Mouse (Mus musculus) gastrocnemius, postnatal 36 days (tissue): Measurements from ENCODE around the gene Aurka. TPM values are rescaled to one million over a fixed set of nuclear protein-coding genes. Genes with fewer than 3 reads are reported as not detected.

Experiments
- DNase-seq, 2 experiments: peaks; one replicate each; pipeline ENCODE4 v3.0.0; 2022
- intact Hi-C: fragments of 180-260 bp; cut with DNase I; formaldehyde crosslinking; loops from one replicate; pipeline ENCODE4 v1.15.1; 2025
- total RNA-seq, 2 experiments: library from RNA; stranded (reverse); gene quantifications; 2 replicates each; pipeline ENCODE4 v1.2.3; 2021

The Aurka gene
- total RNA-seq, 2 experiments from 2014 or later: 4.1 to 6.6 TPM

DNA sequence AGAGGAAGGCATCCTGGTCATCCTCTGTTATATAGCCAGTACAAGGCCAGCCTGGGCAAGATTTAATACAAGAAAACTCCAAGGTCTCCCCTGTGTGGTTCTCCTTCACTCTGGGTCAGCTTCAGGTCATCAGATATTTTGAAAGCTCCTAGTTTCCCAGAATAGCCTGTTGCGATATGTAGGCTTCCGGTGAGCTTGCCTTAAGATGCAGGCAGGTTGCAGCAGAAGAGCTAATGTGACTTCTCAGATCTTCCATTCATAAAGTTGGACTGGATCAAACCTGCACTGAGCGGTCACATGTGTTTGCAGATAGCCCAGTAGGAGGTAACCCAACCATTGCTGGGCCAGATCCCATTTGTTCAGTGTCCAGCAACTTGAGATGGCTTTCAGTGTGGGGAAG, 14.4 kb upstream of the Aurka start:
- intact Hi-C loops: loop anchor here (5.0 kb wide), 1 partner anchor 118 kb away; no protein-coding TSS in a partner anchor
- no peak for DNase-seq

DNA sequence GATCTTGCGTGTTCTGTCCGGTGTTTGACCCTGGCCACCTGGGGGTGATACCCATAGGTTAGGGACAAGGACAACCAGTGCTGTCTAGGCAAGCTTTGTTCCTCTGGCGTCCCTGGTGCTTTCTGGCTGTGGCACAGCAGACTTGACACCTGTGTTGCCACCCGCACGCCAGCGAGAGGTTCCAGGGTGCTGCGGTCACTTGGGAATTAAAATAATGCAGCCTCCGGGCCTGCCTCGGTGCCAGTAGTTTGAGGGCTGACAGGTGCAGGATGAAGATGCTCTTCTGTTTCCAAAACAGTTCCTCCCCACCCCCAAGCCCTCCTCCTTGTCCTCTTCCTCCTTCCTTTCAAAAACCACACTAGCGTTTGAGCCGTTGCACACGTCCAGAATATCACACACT, 11.6 kb upstream of the Aurka start:
- no peak for DNase-seq
- intact Hi-C loops: loop anchor here (5.0 kb wide), 1 partner anchor 120 kb away; no protein-coding TSS in a partner anchor

DNA sequence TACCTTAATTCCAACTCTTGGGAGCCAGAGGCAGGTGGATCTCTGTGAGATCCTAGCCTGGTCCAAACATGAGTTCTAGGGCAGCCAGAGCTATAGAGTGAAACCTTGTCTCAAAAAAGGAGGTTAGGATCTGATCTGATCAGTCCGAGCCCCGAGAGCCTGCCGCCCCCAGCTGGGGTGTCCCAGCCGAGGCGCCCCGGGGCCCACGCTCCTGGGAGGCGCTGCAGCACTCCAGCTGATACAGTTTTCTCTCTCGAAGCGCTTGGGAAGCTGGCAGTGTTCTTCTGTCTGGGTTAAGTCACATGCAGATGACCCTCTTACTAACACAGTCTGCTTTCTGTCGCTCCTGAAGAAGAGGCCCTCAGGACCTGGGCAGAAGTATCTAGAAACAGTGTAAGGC, 11.0 kb upstream of the Aurka start:
- intact Hi-C loops: loop anchor here (5.0 kb wide), 1 partner anchor 121 kb away; no protein-coding TSS in a partner anchor
- DNase-seq: no peak

DNA sequence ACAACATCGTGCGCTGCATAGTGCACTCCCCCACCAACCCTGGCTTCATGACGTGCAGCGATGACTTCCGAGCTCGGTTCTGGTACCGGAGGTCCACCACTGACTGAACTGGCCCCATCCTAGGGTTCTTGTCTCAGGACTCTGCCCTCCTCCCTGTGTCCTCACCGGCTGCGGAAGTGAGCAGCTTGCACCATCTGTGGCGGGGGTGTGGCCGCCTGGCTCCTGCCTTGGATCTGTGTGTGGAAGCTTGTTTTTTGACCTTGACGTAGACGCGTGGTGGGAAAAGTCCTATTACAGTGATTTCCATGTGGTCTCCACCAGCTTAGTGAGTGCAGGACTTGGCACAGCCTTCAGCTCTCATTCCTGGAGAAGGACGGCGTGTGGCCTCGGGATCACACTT, 10.2 kb upstream of the Aurka start:
- intact Hi-C loops: loop anchor here (5.0 kb wide), 1 partner anchor 122 kb away; no protein-coding TSS in a partner anchor
- no peak for DNase-seq

DNA sequence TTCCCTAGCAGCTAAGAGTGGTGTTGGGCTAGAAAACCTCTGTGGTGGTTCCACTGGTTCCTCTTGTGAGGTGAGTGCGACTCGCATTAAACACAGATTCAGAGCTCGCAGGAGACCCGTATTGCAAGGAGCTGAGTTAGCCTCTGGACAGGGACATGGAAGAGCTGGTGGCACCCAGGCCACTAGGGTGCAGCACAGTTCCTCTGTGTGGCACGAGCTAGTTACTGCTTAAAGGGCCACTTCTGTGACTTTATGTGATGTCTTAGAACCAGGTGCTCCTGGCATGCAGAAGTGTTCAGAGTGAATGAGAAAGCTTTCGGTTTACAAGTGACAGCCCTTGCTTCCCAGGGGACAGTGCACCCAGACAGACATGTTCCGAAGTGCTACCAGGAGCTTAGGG, 8.0 kb upstream of the Aurka start:
- intact Hi-C loops: loop anchor here (5.0 kb wide), 1 partner anchor 64 kb away; the partner anchor contains the start of gene Rtf2
- DNase-seq: no peak

DNA sequence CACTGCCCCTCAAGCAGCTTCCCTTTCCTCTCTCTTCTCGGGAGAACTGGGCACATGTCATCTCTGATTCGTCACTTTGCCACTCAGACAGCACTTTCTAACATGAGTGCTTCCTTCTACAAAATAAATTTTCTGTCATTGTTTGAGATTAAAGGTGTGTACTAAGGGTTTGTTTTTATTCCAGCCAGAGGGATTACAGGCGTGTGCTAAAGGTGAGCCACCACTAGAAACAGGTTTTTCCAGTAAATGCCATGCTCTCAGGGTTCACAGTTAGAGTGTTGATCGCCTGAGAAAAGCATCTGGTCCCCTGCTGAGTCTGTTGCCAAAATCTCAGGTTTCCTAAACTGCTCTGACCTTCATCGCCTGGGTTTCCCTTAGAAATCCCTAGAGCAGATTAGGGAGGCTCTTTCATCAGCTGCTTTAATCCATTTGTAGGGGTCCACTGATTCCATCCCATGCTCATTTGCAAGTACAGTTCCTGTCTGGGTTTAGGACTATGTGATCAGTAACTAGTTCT, 6.7 kb upstream of the Aurka start:
- no peak for DNase-seq
- intact Hi-C loops: loop anchor here (5.0 kb wide), 1 partner anchor 65 kb away; the partner anchor contains the start of gene Rtf2

DNA sequence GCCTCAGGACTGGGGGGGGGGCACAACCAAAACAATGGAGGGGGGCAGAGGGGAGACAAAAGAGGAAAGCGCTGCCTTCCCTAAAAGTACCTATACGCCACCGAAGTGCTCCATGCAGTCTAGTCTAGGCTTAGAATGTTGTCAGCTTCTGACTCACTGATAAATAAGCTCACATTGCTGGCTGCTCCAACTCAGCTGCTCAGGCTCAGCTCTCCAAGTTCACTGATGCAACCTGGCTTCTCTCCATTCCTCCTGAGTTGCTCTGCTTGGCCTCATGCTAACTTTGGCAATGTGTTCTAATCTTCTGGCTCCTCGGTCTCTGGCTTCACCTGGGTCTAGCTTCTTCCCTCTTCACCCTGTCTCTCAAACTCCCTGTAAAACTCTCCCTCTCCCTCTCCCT, 6.2 kb upstream of the Aurka start:
- intact Hi-C loops: loop anchor here (5.0 kb wide), 1 partner anchor 66 kb away; the partner anchor contains the start of gene Rtf2
- no peak for DNase-seq

DNA sequence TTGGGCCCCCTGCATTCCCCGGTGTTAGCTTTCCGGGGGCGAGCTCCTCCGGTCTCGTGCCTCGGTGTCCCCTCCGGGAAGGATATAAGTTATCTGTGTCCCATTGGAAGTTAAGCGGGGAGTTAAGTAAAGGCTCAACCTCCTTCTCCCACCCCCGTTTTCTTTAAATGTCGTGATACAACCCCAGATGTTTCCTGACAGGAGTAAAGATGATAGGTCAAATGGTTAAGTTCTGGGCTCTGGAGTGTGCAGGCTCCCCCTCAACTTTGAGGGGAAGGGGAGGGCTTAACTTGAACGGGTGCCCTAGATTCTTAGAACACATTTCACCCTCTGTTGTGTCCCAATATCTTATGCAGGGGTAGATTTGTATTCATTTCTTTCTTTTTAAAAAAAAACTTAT, 923 bp upstream of the Aurka start:
- intact Hi-C loops: no loop called here
- no peak for DNase-seq

DNA sequence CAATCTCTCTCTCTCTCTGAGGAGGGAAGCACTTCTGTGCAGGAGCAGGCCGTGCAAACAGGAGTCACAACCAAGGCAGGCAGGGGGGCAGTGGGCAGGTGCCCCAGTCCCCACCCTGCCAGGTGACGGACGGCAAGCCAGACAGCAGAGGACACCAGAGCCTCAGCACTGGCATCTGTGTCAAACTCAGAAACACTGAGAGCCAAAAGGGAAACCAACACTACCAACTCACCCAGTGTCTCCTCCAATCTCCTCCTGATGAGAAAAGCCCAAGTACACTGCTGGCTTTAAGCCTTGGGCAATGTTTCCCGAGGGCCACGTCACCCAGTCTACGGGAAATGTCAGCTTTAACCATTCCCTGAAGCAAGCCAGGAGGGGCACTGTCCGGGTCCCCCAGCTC, 7.2 kb downstream of the Aurka start:
- no peak for DNase-seq
- intact Hi-C loops: no loop called here

DNA sequence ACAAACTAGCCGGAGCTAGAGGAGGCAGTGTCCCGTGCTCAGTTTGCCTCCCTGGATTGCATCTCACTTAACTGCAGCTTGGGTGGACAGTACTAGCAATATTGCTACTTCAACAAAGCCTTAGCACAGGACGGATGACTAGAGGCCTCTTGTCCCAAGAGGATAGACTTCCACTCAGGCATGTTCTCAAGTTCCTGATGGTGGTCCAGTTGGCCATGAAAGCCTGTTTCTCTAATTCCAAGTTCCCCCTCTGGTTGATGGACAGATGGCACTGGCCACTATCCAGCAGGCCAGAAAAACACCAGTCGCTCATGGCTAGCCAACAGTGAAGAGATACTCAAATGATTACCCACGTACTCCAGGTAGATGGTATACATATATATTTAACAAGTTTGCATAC, 14.5 kb downstream of the Aurka start:
- intact Hi-C loops: no loop called here
- no peak for DNase-seq

DNA sequence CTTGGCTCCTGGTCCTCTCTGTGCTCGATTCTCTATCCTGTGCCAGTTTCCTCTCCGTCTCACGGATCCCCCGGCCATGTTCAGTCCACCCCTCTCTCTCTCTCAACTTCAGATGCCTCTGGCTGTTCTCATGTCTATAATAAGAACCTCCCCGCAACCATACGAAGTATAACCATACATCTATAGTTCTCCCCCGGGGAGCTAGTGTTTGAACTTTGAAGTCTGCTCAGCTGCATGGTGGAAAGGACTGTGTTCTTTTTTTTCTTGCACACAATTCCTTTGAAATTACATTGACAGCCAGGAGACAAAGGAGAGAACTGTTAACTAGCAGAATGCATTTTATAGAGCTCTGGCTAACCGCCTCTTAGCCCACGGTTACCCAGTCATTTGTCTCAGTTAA, 15.6 kb downstream of the Aurka start:
- intact Hi-C loops: no loop called here
- no peak for DNase-seq

DNA sequence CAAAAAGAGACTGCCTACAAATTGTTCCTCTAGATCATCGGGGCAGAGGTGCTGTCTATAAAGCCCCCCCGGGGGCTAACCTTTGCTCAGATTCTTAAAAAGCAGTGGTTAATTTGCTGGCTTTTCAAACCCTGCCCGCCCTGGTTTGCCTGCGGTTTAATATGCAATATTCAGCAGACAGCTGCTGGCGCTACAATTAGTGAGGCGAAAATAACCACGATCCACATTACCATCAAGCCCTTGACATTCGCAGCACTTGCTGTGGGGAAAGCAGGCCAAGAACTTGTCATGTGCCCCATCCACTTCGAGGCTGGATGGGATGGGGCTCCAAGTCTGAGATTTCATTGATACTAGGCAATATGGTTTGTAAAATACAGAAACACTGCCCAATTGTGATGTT, 17.1 kb downstream of the Aurka start:
- intact Hi-C loops: no loop called here
- DNase-seq: no peak

DNA sequence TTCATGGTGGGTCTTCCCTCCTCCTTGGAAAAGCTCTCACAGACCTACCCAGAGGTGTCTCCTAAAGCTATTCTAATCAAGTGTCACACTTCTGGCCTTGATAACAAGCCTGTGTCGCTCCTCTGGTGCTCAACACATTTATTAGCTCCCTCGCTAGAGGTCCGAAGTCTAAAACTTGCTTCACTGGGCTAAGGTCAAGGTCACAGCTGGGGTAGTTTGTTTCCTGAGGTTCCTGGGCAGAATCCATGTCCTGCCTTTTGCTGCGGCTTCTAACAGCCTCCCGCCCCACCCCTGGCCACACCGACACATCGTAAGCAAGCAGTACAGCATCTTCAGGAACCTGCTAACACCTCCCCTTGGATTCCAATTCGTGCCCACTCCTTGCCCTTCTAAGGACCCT, 19.6 kb downstream of the Aurka start:
- intact Hi-C loops: no loop called here
- no peak for DNase-seq

DNA sequence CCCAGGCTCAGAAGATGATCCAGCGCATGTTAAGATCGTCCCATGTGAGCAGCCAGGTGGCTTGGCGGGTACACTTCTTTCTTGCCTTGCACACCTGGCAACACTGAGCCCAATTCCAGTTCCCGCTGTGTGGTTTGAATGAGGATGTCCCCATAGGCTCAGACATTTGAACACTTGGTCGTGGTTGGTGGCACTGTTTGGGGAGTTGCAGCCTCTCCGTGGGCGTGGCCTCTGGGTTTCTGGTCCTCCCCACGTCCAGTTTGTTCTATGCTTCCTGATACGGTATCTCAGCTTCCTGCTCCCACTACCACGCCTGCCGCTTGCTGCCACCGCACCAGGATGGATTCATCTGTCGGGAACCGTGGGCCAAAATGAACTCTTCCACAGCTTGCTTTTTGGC, 20.6 kb downstream of the Aurka start:
- intact Hi-C loops: no loop called here
- no peak for DNase-seq

DNA sequence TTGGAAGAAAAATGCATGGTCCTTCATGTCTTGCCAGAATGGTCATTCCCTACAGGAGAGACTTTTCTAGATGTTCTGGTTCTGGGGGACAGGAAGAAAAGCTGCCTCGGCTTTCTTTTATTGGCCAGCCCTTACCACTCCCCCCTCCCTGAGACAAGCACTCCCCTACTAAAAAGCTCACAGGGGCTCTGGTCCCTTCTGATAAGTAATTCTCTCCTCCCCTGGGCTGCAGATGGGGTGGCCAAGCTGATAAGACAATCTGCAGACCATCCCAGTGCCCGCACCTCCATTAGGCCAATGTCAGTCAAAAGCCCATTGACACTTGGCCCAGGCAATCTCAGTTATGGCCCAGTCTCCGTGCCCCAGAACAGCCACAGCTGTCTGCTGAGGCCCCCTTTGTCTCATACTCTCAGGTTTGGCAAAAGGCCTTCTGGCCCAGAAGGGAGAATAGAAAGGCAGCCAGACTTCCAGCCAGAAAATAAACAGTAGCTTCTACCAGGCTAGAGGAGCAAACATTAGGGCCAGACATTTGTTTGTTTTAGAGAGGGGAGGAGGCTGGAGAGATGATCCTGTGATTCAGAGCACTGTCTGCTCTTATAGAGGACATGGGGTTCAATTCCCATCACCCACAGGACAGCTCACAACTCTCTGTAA, 21.9 kb downstream of the Aurka start:
- DNase-seq: no peak
- intact Hi-C loops: no loop called here

DNA sequence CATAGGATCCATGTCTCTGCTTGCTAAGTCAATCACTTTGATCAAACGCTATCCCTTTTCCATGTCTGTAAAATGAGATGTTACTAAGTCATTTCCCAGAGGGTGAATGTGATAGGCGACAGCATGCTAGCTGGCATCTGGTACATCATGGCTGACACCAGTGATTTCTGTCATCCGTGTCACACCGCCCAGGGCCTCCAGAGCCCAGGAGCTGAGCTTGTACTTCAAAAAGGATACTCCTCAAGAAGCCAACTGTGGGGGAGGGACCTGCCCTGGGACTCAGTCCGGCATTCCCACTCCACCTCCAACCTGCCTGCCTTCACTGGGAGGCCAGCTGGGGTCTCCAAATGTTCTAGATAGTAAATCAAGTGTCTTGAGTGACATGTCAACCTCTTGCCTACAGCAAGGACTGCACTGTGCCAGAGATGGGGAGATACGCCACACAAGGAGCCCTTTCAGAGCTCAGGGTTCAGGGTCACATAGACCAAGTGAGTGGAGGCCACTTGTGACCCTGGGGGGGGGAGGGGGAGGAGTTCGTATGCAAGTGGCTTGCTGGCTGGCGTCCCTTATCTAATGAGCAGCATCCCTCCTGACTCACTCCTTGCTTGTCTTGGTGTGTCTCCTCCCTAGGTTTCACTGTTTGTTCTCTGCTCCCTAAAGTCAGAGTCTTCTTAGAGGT, 23.3 kb downstream of the Aurka start:
- intact Hi-C loops: no loop called here
- no peak for DNase-seq

DNA sequence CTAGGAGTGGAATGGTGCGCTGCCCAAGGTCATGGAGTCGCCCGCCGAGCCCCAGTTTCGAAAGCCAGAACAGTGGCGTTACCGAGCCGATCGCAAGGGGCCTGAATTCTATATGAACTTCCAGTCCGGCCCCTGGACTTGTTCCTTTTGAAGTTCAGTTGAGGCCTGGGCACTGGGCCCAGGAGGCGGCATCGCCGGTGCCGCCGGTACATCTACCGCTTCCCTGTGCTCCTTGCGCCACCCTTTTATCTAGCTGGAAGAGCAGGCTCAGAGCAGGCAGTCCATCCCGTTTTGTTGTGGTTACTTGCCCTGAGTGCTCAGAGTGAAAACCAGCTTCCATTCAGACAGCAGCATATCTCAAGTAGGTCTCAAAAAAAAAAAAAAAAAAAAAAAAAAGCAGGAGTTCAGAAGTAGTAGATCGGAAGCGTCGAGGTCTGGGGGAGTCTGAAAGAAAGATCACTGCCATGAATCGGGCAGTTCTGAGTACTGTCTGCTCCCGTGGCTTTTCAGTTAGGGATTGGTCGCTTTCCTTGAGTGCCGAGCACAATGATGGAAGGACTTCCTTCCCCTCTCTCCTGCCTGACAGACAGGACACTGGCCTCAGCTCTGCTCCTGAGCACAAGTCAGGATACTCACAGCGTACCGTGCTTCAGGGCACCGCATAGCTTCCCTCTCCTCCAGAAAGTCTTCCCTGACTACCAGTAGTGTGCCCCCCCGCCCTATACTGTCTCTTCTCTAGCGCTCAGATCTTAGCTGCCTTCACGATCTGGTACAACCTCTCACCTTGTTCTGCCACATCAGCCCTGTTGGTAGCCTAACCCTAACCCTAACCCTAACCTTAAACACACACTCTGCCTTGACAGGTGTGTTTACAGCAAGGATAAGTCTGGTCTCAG, 24.1 kb downstream of the Aurka start:
- intact Hi-C loops: no loop called here
- DNase-seq: peak in 1 of 2 experiments; percentile 32

DNA sequence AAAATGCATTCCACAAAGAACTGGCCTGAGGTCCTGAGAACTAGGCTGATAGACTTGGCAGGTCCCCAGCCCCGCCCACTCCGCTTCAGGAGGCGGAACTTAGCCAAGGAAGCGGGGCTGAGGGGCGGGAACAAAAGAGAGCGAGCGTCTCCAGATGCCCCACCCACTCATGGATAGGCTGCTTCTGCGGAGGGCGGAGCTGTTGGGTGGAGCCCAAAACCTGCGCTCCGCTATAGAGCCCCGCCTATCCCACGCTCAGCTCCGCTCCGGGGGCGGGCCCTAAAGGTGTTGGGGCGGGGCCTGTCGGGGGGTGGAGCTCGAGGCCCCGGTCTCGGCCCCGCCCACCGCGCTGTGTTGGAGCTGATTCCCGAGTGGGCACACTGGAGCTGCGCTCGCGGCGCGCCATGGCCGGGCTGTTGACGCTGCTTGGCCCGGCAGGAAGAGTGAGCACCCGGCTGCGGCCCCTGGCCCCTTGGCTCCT, 25.0 kb downstream of the Aurka start, which contains the start of gene Fam210b:
Gene Fam210b, plus strand, starts transcription at position 308 of the 481 bp plus-strand sequence.
- intact Hi-C loops: no loop called here
- peak; percentile 91 for DNase-seq

DNA sequence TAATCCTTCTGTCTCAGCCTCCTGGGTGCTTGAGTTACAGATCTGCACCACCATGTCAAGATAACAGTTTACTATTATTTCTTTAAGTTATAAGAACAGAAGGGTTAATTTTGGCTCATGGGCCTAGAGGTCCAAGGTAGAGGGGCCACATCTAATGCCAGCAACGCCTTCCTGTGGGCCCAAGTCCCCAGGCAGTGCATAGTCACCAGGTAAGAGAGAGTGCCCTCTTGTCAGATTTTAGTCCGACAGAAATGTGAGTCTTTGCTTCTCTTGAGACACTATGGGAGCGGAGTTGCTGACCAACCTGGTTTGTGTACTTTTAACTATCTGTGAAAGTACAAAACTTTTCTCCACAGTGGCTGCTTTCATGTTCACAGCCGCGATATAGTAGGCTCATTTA, 25.7 kb downstream of the Aurka start:
- no peak for DNase-seq
- intact Hi-C loops: no loop called here

DNA sequence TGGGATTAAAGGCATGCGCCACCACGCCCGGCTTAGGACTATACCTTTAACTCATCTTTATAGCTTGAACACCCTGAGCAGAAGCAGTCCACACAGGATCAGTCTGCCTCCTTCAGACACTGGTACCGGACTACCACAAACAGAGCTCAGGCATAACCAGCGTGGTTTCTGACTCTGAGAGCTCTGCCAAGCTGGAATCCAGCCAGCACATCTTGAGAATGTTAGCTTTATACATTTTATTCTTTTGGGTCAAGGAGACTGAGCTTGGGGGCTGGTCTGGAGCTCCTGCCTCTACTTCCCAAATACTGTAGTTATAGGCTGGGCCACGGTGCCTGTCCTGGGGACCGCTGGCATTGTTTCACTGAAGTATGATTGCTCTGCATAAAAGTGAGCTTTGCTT, 26.6 kb downstream of the Aurka start:
- no peak for DNase-seq
- intact Hi-C loops: no loop called here

DNA sequence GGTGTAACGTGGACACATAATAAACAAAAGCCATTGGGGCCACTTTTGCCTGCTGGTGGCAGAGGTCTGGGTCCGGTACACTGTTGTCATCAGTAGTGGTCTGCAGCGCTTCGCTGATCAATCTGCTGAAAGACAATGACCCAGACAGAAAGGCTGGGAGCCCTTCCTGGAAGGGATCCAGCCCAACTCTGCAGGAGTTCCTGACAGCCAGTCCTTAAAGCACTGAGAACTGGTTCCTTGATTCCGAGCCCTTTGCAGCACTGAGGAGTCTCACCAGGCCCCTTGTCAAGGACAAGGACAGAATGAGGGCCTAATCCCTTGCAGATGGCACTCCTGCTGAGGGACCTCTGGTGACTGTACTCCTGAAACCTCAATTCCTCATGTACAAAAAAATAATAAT, 28.7 kb downstream of the Aurka start:
- intact Hi-C loops: no loop called here
- DNase-seq: no peak
